Mouse (Mus musculus) hindbrain, embryonic 16.5 days (tissue): ENCODE measurements around the gene Capzb. TPM values are rescaled to one million over a fixed set of nuclear protein-coding genes. Genes with fewer than 3 reads are reported as not detected.
A peak's percentile ranks its signal among the peaks of the same experiment; 100 is the strongest.

Experiments
- ATAC-seq: fragments of 200-750 bp; cut with Nextera tagmentation; 2 replicates; pipeline ENCODE4 v1.8.0; 2017; ENCODE audit warnings: moderate TSS enrichment, moderate library complexity
- H3K27ac ChIP-seq: fragments of 300-500 bp; sonication (generic); 2 replicates; pipeline ENCODE4 v1.5.1; 2014; ENCODE audit warnings: low read depth, mild to moderate bottlenecking, control low read depth, low read length, moderate library complexity
- H3K27me3 ChIP-seq: fragments of 300-500 bp; sonication (generic); replicated peaks from 2 replicates; pipeline ENCODE4 v1.6.1; 2014; ENCODE audit warnings: low read length; ENCODE audit not compliant: control insufficient read depth, insufficient read depth
- H3K36me3 ChIP-seq: fragments of 300-500 bp; sonication (generic); 2 replicates; pipeline ENCODE4 v1.6.1; 2014; ENCODE audit warnings: mild to moderate bottlenecking, low read length, moderate library complexity, mixed read lengths; ENCODE audit not compliant: control insufficient read depth, insufficient read depth
- H3K4me1 ChIP-seq: fragments of 300-500 bp; sonication (generic); 2 replicates; pipeline ENCODE4 v1.6.1; 2014; ENCODE audit warnings: low read depth, low read length; ENCODE audit not compliant: control insufficient read depth, insufficient read depth
- H3K4me2 ChIP-seq: fragments of 300-500 bp; sonication (generic); 2 replicates; pipeline ENCODE4 v1.6.1; 2014; ENCODE audit warnings: mild to moderate bottlenecking, low read length, control low read depth, moderate library complexity
- H3K4me3 ChIP-seq: fragments of 300-500 bp; sonication (generic); 2 replicates; pipeline ENCODE4 v1.5.1; 2014; ENCODE audit warnings: mild to moderate bottlenecking, low read length, control low read depth, moderate library complexity
- H3K9ac ChIP-seq: fragments of 300-500 bp; sonication (generic); 2 replicates; pipeline ENCODE4 v1.6.1; 2014; ENCODE audit warnings: low read depth, mild to moderate bottlenecking, control low read depth, low read length, moderate library complexity
- H3K9me3 ChIP-seq: fragments of 300-500 bp; sonication (generic); 2 replicates; pipeline ENCODE4 v1.6.1; 2014; ENCODE audit warnings: mild to moderate bottlenecking, low read length, moderate library complexity; ENCODE audit not compliant: control insufficient read depth
- WGBS: fragments of 180-500 bp; shearing (Covaris S2); extraction: QIAGEN DNeasy Blood & Tissue Kit; methylation state at CpG from one replicate; pipeline ENCODE4 v1.1.7; 2014; 5-methylcytosine and 5-hydroxymethylcytosine counted together
- polyA plus RNA-seq: library from polyadenylated mRNA; unstranded; fragments of >200 nt; fragmentation: Nextera tagmentation; extraction: Ambion mirVana; gene quantifications from 2 replicates; pipeline ENCODE4 v1.2.1, GENCODE M21; 2015

Gene Capzb
- polyA plus RNA-seq, 1 experiment from 2014 or later: 339 TPM

GRCm38 (mm10) chr4:139262981-139263380 is 70.3 kb downstream of the Capzb start:
- Histone ChIP-seq H3K27ac (no peak overlapping the region), H3K4me1 (no peaks in the 10 kb centered on the region; the same call in 1 of the 2 replicates), H3K9ac (no peak overlapping the region), H3K4me2 (no peak overlapping the region), H3K4me3 (no peak overlapping the region), H3K9me3 (no peaks in the 10 kb centered on the region), H3K36me3 (0 out of 2 replicates have a peak, but pooled peaks cover 6% of the 10 kb centered on the region), H3K27me3 (no peaks in the 10 kb centered on the region)
- 88% methylated on average over 6 of the region's 6 CpGs for WGBS
- no peak for ATAC-seq

- 78% methylated on average over 13 of the region's 13 CpGs for WGBS
- 0 out of 2 replicates have a peak, but pooled peaks have one; percentile 61 for ATAC-seq
- Histone ChIP-seq H3K4me3 (no peak overlapping the region), H3K4me1 (no peaks in the 10 kb centered on the region; the same call in 1 of the 2 replicates), H3K27ac (no peak overlapping the region), H3K9me3 (no peaks in the 10 kb centered on the region), H3K9ac (no peak overlapping the region), H3K27me3 (no peaks in the 10 kb centered on the region), H3K4me2 (no peak overlapping the region), H3K36me3 (0 out of 2 replicates have a peak, but pooled peaks cover 6% of the 10 kb centered on the region)
These were observed 73.2 kb downstream of the Capzb start for GRCm38 (mm10) chr4:139265783-139266499.

GRCm38 (mm10) chr4:139266500-139266865 is 73.8 kb downstream of the Capzb start:
- 79% methylated on average over 7 of the region's 7 CpGs for WGBS
- Histone ChIP-seq H3K27ac (no peak overlapping the region), H3K9me3 (no peaks in the 10 kb centered on the region), H3K4me2 (no peak overlapping the region), H3K36me3 (0 out of 2 replicates have a peak, but pooled peaks cover 6% of the 10 kb centered on the region), H3K4me3 (no peak overlapping the region), H3K4me1 (no peaks in the 10 kb centered on the region; the same call in 1 of the 2 replicates), H3K27me3 (no peaks in the 10 kb centered on the region), H3K9ac (no peak overlapping the region)
- ATAC-seq: no peak

GRCm38 (mm10) chr4:139267335-139267734 is 74.6 kb downstream of the Capzb start:
- Histone ChIP-seq H3K4me1 (no peaks in the 10 kb centered on the region; the same call in 1 of the 2 replicates), H3K4me2 (no peak overlapping the region), H3K9me3 (no peaks in the 10 kb centered on the region), H3K27me3 (no peaks in the 10 kb centered on the region), H3K36me3 (0 out of 2 replicates have a peak, but pooled peaks cover 3% of the 10 kb centered on the region), H3K4me3 (no peak overlapping the region), H3K9ac (no peak overlapping the region; the same call in 1 of the 2 replicates), H3K27ac (no peak overlapping the region)
- 88% methylated on average over 3 of the region's 3 CpGs for WGBS
- ATAC-seq: no peak

- WGBS: 59% methylated on average over 1 of the region's 1 CpGs
- Histone ChIP-seq H3K9me3 (no peaks in the 10 kb centered on the region), H3K27me3 (no peaks in the 10 kb centered on the region), H3K27ac (no peak overlapping the region), H3K4me1 (no peaks in the 10 kb centered on the region; the same call in 1 of the 2 replicates), H3K4me3 (no peak overlapping the region), H3K36me3 (0 out of 2 replicates have a peak, but pooled peaks cover 2% of the 10 kb centered on the region), H3K4me2 (no peak overlapping the region), H3K9ac (no peak overlapping the region)
- no peak for ATAC-seq
These were observed 75.5 kb downstream of the Capzb start for GRCm38 (mm10) chr4:139268242-139268641.

- H3K9me3 ChIP-seq: no peaks in the 10 kb centered on the region
- no peaks in the 10 kb centered on the region for H3K27me3 ChIP-seq
- no peaks in the 10 kb centered on the region; the same call in 1 of the 2 replicates for H3K4me1 ChIP-seq
- H3K4me2 ChIP-seq: no peak overlapping the region
- no peak overlapping the region for H3K27ac ChIP-seq
- no peaks in the 10 kb centered on the region; the same call in 1 of the 2 replicates for H3K36me3 ChIP-seq
- whole genome bisulfite sequencing: 89% methylated on average over 3 of the region's 3 CpGs
- ATAC-seq: no peak
- H3K9ac ChIP-seq: no peak overlapping the region
- no peak overlapping the region for H3K4me3 ChIP-seq
These were observed 77.5 kb downstream of the Capzb start for GRCm38 (mm10) chr4:139270168-139270567.

GRCm38 (mm10) chr4:139271562-139271961 is 78.9 kb downstream of the Capzb start:
- Histone ChIP-seq H3K9ac (no peak overlapping the region), H3K27ac (no peak overlapping the region), H3K9me3 (no peaks in the 10 kb centered on the region), H3K27me3 (no peaks in the 10 kb centered on the region), H3K4me3 (no peak overlapping the region), H3K4me2 (no peak overlapping the region), H3K36me3 (no peaks in the 10 kb centered on the region; the same call in 1 of the 2 replicates), H3K4me1 (no peaks in the 10 kb centered on the region; the same call in 1 of the 2 replicates)
- no peak for ATAC-seq
- 92% methylated on average over 9 of the region's 9 CpGs for WGBS

GRCm38 (mm10) chr4:139272951-139273680 is 80.4 kb downstream of the Capzb start:
- Histone ChIP-seq H3K9ac (no peak overlapping the region), H3K27me3 (no peaks in the 10 kb centered on the region), H3K36me3 (no peaks in the 10 kb centered on the region; the same call in 1 of the 2 replicates), H3K4me2 (no peak overlapping the region), H3K4me1 (no peaks in the 10 kb centered on the region), H3K4me3 (no peak overlapping the region), H3K9me3 (no peaks in the 10 kb centered on the region), H3K27ac (no peak overlapping the region)
- no peak for ATAC-seq
- 88% methylated on average over 10 of the region's 10 CpGs for WGBS

- Histone ChIP-seq H3K4me1 (no peaks in the 10 kb centered on the region), H3K9me3 (no peaks in the 10 kb centered on the region)
- WGBS: 89% methylated on average over 7 of the region's 7 CpGs
These were observed 81.9 kb downstream of the Capzb start for GRCm38 (mm10) chr4:139274573-139274972.

More at GRCm38 (mm10) chr4:139274573-139274972, 81.9 kb downstream of the Capzb start:
- Histone ChIP-seq H3K4me3 (no peak overlapping the region), H3K27me3 (no peaks in the 10 kb centered on the region), H3K36me3 (no peaks in the 10 kb centered on the region; the same call in 1 of the 2 replicates), H3K27ac (no peak overlapping the region), H3K4me2 (no peak overlapping the region), H3K9ac (no peak overlapping the region)
- no peak for ATAC-seq
